Mouse (Mus musculus) CH12.LX (cell line): ENCODE data around the gene Dusp9. TPM values are rescaled to one million over a fixed set of nuclear protein-coding genes. Genes with fewer than 3 reads are reported as not detected.

Experiments used
- DNase-seq: peaks from one replicate; pipeline ENCODE4 v3.0.0-alpha.2; 2013; ENCODE audit errors: extremely low read depth
- H3K27ac ChIP-seq: 2 replicates; pipeline ENCODE4 v1.5.1; 2012; ENCODE audit warnings: low read depth, mild to moderate bottlenecking, control low read depth, moderate library complexity; ENCODE audit not compliant: insufficient read depth
- H3K27me3 ChIP-seq: replicated peaks from 2 replicates; pipeline ENCODE3; 2012; ENCODE audit warnings: inconsistent platforms
- H3K36me3 ChIP-seq, 2 experiments: replicated peaks in 1 of 2; 2 replicates each; pipeline versions ENCODE3 to v1.6.1; 2012; ENCODE audit warnings: inconsistent platforms in 1 of 2, low read length in 1 of 2, mild to moderate bottlenecking in 1 of 2, mixed read lengths in 1 of 2, moderate library complexity in 1 of 2; ENCODE audit not compliant: control insufficient read depth in 1 of 2, insufficient read depth in 1 of 2
- H3K4me1 ChIP-seq, 2 experiments: 2 replicates each; pipeline ENCODE4 v1.6.1; 2012; ENCODE audit warnings: inconsistent platforms in 1 of 2, moderate library complexity in 1 of 2; ENCODE audit not compliant: insufficient read depth in 2 of 2, control insufficient read depth in 1 of 2
- H3K4me2 ChIP-seq: 2 replicates; pipeline ENCODE4 v1.6.1; 2012; ENCODE audit warnings: low read depth, mild to moderate bottlenecking, control low read depth; ENCODE audit not compliant: poor library complexity, insufficient read depth, severe bottlenecking
- H3K4me3 ChIP-seq, 3 experiments: fragments of 150-350 bp in 1 of 3; sonication (generic) in 1 of 3; replicated peaks in 1 of 3; 2 replicates each; pipeline versions ENCODE3 to v1.5.1; 2011 to 2012; ENCODE audit warnings: low read depth in 2 of 3, low read length in 2 of 3, mild to moderate bottlenecking in 2 of 3, moderate library complexity in 2 of 3, control low read depth in 1 of 3, improper control_type of control experiment in 1 of 3, inconsistent platforms in 1 of 3, mixed read lengths in 1 of 3; ENCODE audit not compliant: poor library complexity in 1 of 3
- H3K79me2 ChIP-seq: replicated peaks from 2 replicates; pipeline ENCODE4 v1.6.1; 2012; ENCODE audit warnings: mild to moderate bottlenecking, moderate library complexity; ENCODE audit not compliant: control insufficient read depth, poor library complexity, insufficient read depth, severe bottlenecking; ENCODE audit errors: extremely low read depth
- H3K9ac ChIP-seq: 2 replicates; pipeline ENCODE4 v1.6.1; 2012; ENCODE audit warnings: low read depth, mild to moderate bottlenecking, control low read depth, moderate library complexity; ENCODE audit not compliant: insufficient read depth
- H3K9me3 ChIP-seq: replicated peaks from 2 replicates; pipeline ENCODE3; 2012; ENCODE audit warnings: low read length, inconsistent platforms, mixed read lengths
- CHD2 ChIP-seq: IDR thresholded peaks from 2 replicates; pipeline ENCODE4 v1.6.1; 2011; ENCODE audit warnings: low read length, improper control_type of control experiment
- CTCF ChIP-seq, 2 experiments: IDR thresholded peaks in 1 of 2; conservative IDR thresholded peaks in 1 of 2; 2 replicates each; pipeline ENCODE4 v1.5.1; 2011 to 2012; ENCODE audit warnings: low read depth in 2 of 2, low read length in 2 of 2, improper control_type of control experiment in 1 of 2, inconsistent platforms in 1 of 2, mild to moderate bottlenecking in 1 of 2, moderate library complexity in 1 of 2
- E2F4 ChIP-seq: IDR thresholded peaks from 2 replicates; pipeline ENCODE4 v1.6.1; 2011; ENCODE audit warnings: low read depth, low read length, improper control_type of control experiment; ENCODE audit not compliant: insufficient replicate concordance
- ELF1 ChIP-seq: IDR thresholded peaks from 2 replicates; pipeline ENCODE4 v1.6.1; 2014; ENCODE audit warnings: low read depth, mild to moderate bottlenecking, inconsistent platforms, low read length, improper control_type of control experiment
- EP300 ChIP-seq: IDR thresholded peaks from 2 replicates; pipeline ENCODE4 v1.6.1; 2011; ENCODE audit warnings: low read length, improper control_type of control experiment
- ETS1 ChIP-seq: conservative IDR thresholded peaks from 2 replicates; pipeline ENCODE4 v1.6.1; 2012; ENCODE audit warnings: low read depth, mild to moderate bottlenecking, inconsistent platforms, low read length, improper control_type of control experiment, moderate library complexity
- JUN ChIP-seq: IDR thresholded peaks from 2 replicates; pipeline ENCODE4 v1.6.1; 2011; ENCODE audit warnings: low read depth, mild to moderate bottlenecking, low read length, improper control_type of control experiment, moderate library complexity; ENCODE audit not compliant: insufficient read depth
- KAT2A ChIP-seq: IDR thresholded peaks from 2 replicates; pipeline ENCODE4 v1.6.1; 2012; ENCODE audit warnings: low read length, improper control_type of control experiment, inconsistent platforms; ENCODE audit not compliant: insufficient replicate concordance
- MAFK ChIP-seq: IDR thresholded peaks from 2 replicates; pipeline ENCODE4 v1.6.1; 2011; ENCODE audit warnings: low read length, improper control_type of control experiment; ENCODE audit not compliant: insufficient replicate concordance
- MAX ChIP-seq: IDR thresholded peaks from 2 replicates; pipeline ENCODE4 v1.6.1; 2011; ENCODE audit warnings: low read length, improper control_type of control experiment
- MAZ ChIP-seq: IDR thresholded peaks from 2 replicates; pipeline ENCODE4 v1.6.1; 2012; ENCODE audit warnings: low read depth, mild to moderate bottlenecking, inconsistent platforms, low read length, improper control_type of control experiment, moderate library complexity
- NRF1 ChIP-seq: IDR thresholded peaks from 2 replicates; pipeline ENCODE4 v1.6.1; 2014; ENCODE audit warnings: low read depth, mild to moderate bottlenecking, inconsistent platforms, low read length, improper control_type of control experiment, moderate library complexity
- POLR2AphosphoS2 ChIP-seq: IDR thresholded peaks from 2 replicates; pipeline ENCODE4 v1.6.1; 2011; ENCODE audit warnings: low read depth, low read length, improper control_type of control experiment
- RAD21 ChIP-seq: IDR thresholded peaks from 2 replicates; pipeline ENCODE4 v1.6.1; 2011; ENCODE audit warnings: low read depth, mild to moderate bottlenecking, low read length, improper control_type of control experiment, moderate library complexity
- TCF12 ChIP-seq: IDR thresholded peaks from 2 replicates; pipeline ENCODE4 v1.6.1; 2014; ENCODE audit warnings: low read depth, mild to moderate bottlenecking, inconsistent platforms, low read length, improper control_type of control experiment
- UBTF ChIP-seq: IDR thresholded peaks from 2 replicates; pipeline ENCODE4 v1.6.1; 2012; ENCODE audit warnings: low read depth, mild to moderate bottlenecking, inconsistent platforms, low read length, improper control_type of control experiment, moderate library complexity
- ZKSCAN1 ChIP-seq: IDR thresholded peaks from 2 replicates; pipeline ENCODE4 v1.6.1; 2012; ENCODE audit warnings: low read depth, inconsistent platforms, low read length, improper control_type of control experiment, borderline replicate concordance
- ZMIZ1 ChIP-seq: IDR thresholded peaks from 2 replicates; pipeline ENCODE4 v1.6.1; 2012; ENCODE audit warnings: low read depth, mild to moderate bottlenecking, inconsistent platforms, low read length, improper control_type of control experiment
- dilution Hi-C: fragments of 300-500 bp; cut with MboI; formaldehyde crosslinking; loops from 2 replicates; pipeline ENCODE4 v1.14.3; 2020; ENCODE audit warnings: low sequenced_read_pairs; ENCODE audit not compliant: extremely low pct_unique_long_range_greater_than_20kb, extremely low pct_ligation_motif_present
- in situ Hi-C: fragments of 300-500 bp; cut with MboI; formaldehyde crosslinking; loops from 3 replicates; pipeline ENCODE4 v1.14.3; 2019; ENCODE audit warnings: low sequenced_read_pairs, low pct_ligation_motif_present, low pct_unique_long_range_greater_than_20kb, mixed read lengths
- polyA plus RNA-seq: library from polyadenylated mRNA; unstranded; fragments of >175 nt; gene quantifications from 2 replicates; pipeline ENCODE4 v1.2.1, GENCODE M21; 2012; ENCODE audit warnings: low read depth; ENCODE audit not compliant: insufficient read length
- total RNA-seq, 2 experiments: library from RNA; depleted of rRNA; stranded (reverse); fragments of 300-350 nt in 1 of 2; fragments of >200 nt in 1 of 2; gene quantifications; 2 replicates each; pipeline ENCODE4 v1.2.3; 2012 to 2014

Dusp9 gene
- total and polyA plus RNA-seq, 3 experiments: 0.09 to 0.47 (median 0.17) TPM

- TF ChIP-seq E2F4 (no peak), MAX (peak; percentile 61; the same call in 1 of the 2 replicates), MAZ (no peak; the same call in 1 of the 2 replicates), ZMIZ1 (no peak), MAFK (no peak), KAT2A (no peak), NRF1 (no peak), POLR2AphosphoS2 (no peak), CTCF (conservative IDR thresholded peaks at IDR 0.05 in 1 of 2, IDR thresholded peaks at IDR 0.05 in 1 of 2; ENCODE audit: low read depth in 2 of 2, low read length in 2 of 2) (peak; percentile 12 to 70; a peak in 2 of 4 replicates), CHD2 (no peak), ELF1 (no peak), RAD21 (peak; percentile 57)
- TF ChIP-seq, all 38 proteins: peak for 8
These were observed 46.0 kb upstream of the Dusp9 start (continued) for GRCm38 (mm10) chrX:73593212-73593611.

- no peaks in the 10 kb centered on the region for H3K79me2 ChIP-seq
- dilution Hi-C loops: no loop called here
- H3K27me3 ChIP-seq: no peaks in the 10 kb centered on the region
- no peaks in the 10 kb centered on the region for H3K9me3 ChIP-seq
- no peak overlapping the region for H3K9ac ChIP-seq
- no peak for DNase-seq
- peaks cover 0 to 20% of the 10 kb centered on the region in 2 experiments; a peak in 2 of 4 replicates for H3K4me1 ChIP-seq
- no peak for TF ChIP-seq JUN
- TF ChIP-seq ETS1: no peak
- TF ChIP-seq EP300: no peak
- TF ChIP-seq ZKSCAN1: no peak
- no peak for TF ChIP-seq UBTF
- no peak for TF ChIP-seq MAFK
- TF ChIP-seq TCF12: no peak
- TF ChIP-seq, all 38 proteins: peak for 0
- H3K36me3 ChIP-seq: no peaks in the 10 kb centered on the region
- H3K4me3 ChIP-seq: no peak overlapping the region
- H3K4me2 ChIP-seq: no peak overlapping the region
- in situ Hi-C loops: no loop called here
- no peak overlapping the region for H3K27ac ChIP-seq
These were observed 44.6 kb upstream of the Dusp9 start for GRCm38 (mm10) chrX:73594451-73595121.
